Mouse (Mus musculus): ENCODE results near the gene Klhl26.

- TF ChIP-seq CTCF (IDR thresholded peaks at IDR 0.05), result no peak
- no peak for TF ChIP-seq EP300 (IDR thresholded peaks at IDR 0.05)
These were observed 25.2 kb upstream of the Klhl26 start for GRCm38 (mm10) chr8:70501820-70502529.
